Mouse (Mus musculus): Measurements from ENCODE around the gene Lbx1.

Lbx1 gene

DNA sequence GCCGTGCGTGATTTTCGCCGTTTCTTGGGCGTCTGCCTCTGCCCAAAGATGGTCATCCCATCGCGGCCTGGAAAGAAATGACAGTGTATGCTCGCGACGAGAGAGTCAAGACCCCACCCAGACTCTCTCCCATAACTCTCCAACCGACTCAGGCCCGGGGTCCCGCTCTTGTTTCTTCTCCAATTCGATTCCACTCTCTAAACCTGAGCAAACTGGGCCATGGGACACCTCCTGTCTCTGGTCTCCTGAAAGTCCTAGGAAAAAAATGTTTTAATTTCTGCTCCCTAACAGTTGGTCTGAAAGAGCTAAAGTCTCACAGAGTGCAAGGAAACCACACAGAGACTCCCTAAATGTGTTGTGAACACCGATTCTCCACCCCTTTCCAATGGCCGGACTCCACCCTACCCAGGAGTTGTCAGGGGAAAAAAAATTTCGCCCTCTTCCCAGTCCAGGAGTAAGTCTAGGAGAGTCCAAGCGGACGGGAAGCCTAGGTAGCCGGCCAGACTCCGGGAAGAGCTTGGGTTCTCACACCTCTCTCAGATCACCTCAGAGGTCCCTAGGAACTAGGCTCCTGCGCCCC lies 1.3 kb downstream of the Lbx1 start:
- no peak for DNase-seq (ENCODE audit: extremely low spot score, low read depth, low spot score)

DNA sequence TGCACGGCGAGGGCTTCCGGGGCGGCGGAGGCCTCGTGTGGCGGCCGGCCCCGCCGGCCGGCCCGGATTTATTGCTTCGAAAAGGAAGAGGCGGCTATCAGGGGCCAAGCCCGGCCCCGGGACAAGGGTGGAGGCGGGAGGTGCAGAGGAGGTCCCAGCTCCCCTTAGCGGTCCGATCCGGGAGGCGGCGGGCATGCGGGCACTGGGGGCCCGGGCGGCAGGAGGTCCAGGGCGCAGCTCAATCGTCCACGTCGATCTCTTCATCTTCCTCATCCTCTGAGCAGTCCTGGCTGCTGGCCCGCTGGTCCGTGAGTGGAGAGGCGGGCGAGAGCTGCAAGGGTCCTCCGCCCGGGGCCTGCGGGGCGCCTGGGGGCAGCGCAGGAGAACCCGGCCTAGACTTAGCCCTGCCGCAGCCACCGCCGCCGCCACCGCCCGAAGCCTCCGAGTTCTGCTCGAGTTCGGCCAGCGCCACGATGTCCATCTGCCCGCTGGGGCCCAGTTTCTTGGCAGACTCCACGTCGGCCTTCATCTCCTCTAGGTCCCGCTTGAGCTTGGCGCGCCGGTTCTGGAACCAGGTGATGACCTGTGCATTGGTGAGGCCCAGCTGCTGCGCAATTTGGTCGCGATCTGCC lies 2.0 kb downstream of the Lbx1 start:
- no peak for DNase-seq (ENCODE audit: extremely low spot score, low read depth, low spot score)

DNA sequence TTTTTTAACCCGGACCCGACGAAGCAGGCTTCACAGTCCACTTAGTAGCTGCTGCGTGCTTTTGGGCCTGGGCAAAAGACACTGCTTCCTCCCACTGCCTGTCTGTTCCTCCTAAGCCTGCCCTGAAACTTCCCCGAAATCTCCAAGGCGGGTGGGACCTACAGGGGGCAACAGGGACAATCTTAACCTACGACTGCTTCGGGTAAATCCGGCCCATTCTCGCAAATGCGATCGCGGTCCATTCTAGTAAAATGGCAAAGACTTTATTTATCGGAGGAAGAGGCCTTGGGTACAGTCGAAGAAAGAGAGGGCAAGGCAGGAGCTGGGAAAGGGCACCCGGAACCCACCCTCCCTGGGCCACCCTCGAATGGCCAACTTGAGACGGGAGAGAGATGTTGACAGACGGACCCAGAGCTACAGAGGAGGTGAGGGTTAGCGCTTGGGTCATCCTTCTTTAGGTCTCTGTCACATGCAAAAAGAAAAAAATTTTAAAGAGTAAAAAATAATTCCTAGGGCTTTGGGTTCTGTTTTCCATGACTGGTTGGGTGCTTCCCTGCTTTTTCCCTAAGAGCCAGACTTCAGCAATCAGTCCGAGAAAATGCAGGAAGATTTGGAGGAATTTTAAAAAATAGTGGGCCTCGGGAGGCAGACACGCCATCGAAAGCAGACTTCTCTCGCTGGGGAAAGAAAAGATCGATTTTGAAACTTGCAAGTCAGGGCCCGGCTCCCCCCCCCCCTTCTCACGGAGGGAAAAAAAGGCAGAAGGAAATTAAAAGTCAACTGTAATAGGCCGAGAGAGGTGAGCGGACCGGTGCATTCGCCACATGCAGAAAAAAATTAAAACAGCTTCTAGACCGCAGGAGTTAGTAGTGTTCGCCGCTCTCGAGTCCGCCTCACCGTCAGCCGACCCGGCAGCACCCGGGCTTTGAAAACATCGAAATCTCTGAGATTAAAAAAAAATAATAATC lies 2.9 kb downstream of the Lbx1 start:
- DNase-seq (ENCODE audit: extremely low spot score, low read depth, low spot score): no peak

DNA sequence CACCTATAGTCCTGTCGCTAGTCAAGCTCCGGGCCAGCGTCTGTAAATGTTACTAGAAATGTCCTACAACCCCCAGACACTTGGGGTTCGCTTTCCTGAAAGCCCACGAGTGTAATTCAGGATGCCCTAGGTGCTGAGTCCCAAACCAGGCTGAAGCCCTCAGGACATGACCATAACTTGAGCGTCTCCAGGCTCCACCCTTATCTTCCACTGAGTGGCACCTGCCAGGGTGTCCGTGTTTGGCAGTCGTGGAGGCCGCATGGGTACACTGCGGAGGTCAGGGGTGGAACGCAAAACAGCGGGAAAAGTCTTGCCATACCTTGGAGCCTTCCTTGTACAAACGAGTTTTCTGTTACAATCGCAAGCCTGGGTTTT lies 3.6 kb downstream of the Lbx1 start:
- no peak for DNase-seq (ENCODE audit: extremely low spot score, low read depth, low spot score)

DNA sequence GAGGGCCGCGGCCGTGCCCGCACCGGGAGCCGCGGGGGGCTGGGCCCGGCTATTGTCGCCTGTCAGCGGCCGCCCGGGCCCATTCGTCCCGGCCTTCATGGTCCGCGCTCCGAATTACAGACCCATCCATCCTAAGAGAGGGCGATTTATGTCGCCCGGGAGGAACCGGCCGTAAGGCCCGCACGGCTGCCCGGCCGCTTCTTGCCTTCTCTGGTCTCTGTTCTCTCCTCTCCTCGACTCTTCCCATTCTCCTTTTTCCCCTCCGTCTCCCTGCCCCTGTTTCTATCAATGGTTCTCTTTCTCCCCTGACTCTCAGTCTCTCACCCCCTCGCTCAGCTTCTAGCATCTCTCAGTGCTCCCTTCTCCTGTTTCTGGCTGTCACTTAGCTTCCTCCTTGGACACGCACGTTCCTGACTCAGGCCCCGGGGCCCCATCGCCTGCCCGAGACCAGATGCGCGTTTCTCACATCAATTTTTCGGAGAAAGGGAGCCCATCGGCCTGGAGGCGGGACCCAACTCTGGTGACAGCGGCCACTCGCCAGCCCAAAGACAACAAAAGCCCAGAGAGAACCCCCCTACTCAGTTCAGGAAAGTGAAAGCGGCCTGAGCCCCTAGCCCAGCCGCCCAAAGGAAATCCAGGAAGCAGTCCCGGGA lies 4.1 kb downstream of the Lbx1 start:
- no peak for DNase-seq (ENCODE audit: extremely low spot score, low read depth, low spot score)

DNA sequence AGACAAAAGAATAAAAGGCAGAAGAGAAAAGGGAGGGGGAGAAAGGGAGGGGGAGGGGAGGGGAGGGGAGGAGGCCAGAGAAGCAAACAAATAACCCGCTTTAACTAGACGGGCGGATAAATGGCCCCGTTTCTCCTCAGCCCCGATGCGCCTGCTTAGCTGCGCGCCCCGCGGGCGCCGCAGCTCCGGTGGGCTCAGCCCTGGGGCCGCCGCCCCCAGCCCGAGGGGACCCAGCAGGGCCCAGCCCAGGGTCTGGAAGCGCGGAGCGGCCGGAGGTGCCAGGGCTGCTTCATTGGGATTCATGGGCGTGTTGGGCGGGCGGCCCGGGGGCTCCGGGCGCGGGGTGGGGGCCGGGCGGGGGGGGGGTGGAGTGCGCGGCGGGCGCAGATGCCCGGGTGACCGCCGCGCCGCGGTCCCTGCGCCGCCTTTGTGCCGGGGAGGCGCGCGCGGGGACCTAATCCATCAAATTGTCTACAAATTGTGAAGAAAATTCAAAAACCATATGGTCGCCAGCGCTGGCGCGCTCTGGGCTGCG lies 4.7 kb downstream of the Lbx1 start:
- DNase-seq (ENCODE audit: extremely low spot score, low read depth, low spot score): no peak

DNA sequence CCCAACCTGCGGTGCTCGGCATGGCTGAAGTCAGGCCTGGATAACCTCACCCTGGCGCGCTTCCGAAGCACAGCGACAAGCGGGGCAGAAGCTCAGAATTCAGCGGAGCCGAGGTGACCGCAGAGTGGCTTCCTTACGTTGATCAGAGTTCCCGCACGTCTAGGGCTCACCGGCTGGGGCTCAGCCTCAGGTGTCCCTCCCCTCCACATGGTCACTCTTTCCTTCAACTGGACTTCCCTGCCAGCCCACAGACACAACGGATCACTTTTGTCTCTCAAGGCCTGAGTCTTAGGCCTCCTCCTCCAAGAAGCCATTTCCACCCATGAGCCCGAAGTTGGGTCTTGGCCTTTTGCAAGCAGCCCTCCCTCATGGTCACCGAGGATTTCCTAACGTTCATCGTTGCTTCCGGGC lies 5.4 kb downstream of the Lbx1 start:
- no peak for DNase-seq (ENCODE audit: extremely low spot score, low read depth, low spot score)

DNA sequence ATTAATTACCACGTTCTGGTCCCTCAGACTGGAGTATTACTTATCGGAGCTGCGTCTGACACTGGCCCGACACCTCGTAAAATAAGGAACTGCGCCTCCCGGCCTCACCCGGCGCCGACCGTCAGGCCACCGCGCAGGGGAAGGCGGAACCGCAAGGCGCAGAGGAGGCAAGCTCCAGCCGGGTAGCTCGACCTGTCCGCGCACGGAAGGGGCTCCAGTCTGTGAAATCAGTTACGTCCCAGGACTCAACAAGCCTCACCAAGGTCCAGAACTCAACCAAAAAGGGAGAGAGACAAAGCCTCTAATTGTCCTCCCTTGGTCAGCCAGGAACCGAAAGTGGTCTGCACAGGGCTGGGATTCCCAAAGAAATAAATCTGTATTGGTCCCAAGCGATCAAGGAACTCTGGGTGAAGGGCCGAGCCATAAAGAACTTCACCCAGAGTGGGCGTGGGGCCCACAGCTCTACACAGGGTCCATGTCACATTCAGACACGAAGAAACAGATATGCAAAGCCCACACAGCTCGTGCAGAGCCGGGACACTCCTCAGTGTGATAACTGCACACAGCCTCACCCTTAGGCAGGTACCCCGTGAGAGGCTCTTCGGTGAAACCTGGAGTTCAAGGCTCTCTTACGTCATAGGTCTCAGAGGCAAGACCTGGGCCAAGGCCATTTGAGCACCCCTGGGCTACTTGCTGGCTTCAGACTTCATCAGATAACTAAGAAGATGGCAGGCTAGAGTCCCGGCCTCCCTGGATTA lies 6.1 kb downstream of the Lbx1 start:
- no peak for DNase-seq (ENCODE audit: extremely low spot score, low read depth, low spot score)

DNA sequence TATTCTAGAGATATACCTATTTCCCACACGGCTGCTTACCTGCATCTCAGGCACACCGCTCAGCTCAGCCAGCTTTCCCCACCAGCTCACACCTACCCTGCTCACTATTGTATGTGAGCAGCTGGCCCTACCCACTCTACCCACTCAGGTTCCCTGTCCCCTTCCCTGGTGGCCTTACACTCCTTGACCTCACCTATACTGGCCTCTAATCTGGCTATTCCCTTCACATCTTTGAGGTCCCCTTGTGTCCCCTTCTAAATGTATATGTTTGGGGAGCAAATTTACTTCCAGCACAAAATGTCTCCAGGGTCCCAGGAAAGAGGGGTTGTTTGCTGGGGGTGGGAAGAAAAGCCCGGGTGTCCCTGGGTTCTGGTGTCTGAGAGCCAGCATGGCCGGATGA lies 6.8 kb downstream of the Lbx1 start:
- DNase-seq (ENCODE audit: extremely low spot score, low read depth, low spot score): no peak

DNA sequence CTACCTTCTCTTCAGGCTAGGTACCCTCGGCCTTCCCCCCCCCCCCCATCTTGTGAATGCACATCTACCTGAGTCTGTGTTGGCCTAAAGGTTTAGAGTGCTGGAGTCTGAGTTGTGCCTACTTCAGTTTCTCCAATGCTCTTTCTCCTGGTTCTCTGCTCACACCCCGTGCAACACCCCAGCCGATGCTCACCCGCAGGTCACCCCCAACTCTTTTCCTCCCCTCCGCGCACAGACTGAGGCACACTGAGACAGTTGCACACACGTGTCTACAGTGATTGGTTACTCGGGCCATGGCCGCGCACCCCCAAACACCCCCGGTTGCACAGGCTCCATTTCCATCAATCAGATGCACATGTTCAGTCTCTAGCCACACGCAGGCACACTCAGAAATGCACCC lies 7.5 kb downstream of the Lbx1 start:
- DNase-seq (ENCODE audit: extremely low spot score, low read depth, low spot score): no peak

DNA sequence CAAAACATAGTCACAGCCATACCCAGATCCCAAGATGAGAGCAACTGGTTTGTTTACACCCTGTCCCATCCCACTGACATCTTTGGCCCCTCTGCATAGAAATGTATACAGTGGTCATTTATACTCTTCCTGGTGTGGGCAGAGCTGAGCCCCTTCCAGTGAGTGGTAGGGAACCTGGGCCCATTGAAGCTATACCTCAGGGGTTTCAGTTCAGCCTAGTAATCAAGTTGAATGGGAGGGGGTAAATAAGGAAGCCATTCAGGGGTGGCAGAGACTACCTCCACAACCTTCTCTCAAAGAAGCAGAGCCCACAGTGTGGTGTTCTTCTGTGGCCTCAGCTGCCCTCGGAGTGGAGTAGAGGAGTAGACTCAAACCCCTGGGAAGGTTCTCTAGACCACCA lies 7.9 kb downstream of the Lbx1 start:
- no peak for DNase-seq (ENCODE audit: extremely low spot score, low read depth, low spot score)

DNA sequence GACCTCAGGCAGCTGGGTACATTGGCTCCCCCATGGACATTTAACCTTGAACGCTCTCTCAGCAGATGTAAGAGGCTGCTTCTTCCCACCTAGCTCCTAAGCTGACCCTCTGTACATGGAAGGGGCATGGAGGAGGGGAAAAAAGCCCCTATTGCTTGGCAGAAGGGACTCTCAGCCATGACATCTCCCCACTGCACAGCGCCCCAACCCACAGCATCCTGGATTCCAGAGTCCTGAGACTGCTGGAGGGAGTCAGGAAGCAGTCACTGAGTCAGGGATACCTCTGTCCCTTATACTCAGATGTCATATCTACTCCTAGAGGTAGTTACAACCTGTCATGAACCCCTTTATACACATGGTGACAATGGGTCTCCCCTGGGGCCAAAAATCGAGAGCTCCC lies 8.6 kb downstream of the Lbx1 start:
- DNase-seq (ENCODE audit: extremely low spot score, low read depth, low spot score): no peak

DNA sequence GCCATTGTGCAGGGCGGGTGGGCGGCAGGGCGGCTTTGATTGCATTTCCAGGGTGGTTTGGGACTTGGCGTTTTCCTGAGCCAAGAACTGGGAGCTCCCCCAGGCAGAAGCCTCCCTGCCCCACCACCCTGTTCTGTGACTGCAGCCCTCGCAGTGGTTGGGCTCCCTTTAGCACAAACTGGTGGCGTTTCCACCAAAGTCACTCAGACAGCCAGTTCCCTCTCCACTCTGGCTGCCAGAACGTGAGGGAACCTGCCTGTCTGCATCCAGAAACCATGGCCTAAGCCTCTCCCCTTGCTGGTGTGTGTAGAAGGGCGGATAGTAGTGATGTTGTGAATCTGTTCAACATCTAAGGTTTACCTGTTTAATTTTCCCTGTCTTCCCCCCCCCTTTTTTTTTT lies 9.4 kb downstream of the Lbx1 start:
- no peak for DNase-seq (ENCODE audit: extremely low spot score, low read depth, low spot score)

DNA sequence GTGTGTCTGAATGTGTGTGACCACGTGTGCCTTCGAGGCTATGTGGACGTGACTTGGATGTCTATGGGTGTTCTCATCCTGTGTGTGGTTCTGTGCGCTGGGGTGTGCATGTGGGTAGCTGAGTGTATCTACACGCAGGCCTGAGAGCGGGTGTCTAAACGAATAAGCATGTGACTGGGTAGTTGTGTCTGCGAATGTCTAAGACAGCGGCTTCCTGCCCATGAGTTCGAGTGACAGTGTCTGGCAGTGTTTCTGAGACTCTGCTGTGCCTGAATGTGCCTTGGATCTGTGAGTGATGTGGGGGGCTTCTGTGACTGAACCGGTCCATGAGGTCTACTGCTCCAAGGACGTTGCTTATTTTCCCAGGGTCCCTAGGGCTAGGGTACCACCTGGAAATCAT lies 10.5 kb downstream of the Lbx1 start:
- no peak for DNase-seq (ENCODE audit: extremely low spot score, low read depth, low spot score)

DNA sequence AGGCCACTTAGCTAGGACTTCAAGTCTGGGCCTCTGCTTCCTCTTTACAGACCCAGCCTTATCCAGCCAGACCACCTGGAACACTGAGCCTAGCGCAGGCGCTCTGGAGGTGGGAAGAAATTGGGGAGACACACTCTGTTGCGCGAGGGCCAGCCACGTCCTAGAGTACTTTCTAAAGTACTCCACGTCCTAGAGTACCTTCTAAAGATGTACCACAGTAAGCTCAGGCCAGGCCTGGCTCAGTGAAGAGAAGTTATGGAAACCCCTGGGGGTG lies 11.4 kb downstream of the Lbx1 start:
- DNase-seq (ENCODE audit: extremely low spot score, low read depth, low spot score): no peak

DNA sequence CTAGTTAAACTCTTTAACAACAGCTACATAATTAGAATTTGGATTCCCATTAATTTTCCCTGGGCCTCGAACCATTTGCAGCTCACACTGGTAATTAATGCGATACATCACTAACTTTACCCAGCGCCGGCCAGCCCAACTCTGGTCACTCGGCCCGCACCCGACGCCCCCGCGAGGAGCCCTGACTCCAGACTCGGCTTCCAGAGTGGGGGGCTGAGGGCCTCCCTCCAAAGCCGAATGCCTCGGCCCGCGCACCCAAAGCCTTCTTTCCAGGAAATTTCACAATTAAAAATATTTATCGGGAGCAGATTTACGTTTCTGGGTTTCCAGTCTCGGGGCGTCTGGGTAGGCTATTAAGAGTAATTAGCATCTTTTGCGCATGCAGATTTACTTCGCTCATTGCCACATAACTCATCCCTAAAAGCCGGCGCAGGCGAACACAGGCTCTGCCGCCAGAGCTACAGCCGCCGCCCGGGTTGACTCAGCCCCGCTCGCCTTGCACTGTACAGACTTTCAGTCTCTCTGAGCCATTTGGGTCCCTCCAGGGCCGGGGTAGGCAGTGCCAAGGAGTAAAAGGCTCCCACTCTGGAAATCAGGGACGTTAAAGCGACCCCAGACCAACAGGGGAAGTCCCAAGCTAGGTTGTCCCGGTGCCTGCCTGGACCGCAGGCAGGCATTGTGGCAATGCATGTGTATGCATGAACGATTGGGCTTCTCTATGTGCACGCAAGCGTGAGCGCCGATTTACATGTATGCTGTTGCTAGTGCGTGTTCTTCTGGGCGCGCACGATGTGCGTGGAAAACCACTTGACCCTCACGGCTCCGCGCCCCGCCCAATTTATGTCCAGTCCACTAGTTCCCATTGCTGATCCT lies 12.0 kb downstream of the Lbx1 start:
- no peak for DNase-seq (ENCODE audit: extremely low spot score, low read depth, low spot score)

DNA sequence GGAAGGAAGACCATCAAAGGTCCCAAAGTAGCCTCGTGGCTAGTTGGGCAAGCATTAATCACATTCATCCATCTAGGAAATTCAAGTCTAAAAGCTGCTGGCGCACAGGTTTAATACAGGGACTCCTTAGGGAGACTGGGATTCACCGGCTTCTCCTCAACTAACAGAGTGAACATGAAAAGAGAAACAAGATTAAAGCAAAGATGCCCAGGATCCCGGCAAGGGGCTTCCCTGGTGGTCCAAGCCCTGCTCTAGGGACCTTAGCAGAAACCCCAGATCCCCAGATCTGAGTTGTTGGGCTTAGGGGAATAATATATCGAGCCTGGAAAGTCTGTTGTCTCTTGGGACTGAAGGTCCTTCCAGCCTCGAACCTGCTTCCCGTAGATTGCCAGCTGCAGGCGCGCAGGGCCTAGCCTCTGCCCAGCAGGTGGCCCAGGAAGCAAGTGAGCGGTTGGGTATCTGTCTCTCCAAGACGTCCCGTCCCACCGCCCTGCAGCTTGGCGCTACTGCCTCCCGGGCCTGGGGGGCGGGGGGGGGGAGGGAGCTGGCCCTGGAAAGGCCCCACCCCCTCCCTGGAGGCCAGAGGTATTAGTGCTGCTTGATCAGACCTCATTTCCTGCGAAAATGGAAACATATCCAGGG lies 13.3 kb downstream of the Lbx1 start:
- no peak for DNase-seq (ENCODE audit: extremely low spot score, low read depth, low spot score)

DNA sequence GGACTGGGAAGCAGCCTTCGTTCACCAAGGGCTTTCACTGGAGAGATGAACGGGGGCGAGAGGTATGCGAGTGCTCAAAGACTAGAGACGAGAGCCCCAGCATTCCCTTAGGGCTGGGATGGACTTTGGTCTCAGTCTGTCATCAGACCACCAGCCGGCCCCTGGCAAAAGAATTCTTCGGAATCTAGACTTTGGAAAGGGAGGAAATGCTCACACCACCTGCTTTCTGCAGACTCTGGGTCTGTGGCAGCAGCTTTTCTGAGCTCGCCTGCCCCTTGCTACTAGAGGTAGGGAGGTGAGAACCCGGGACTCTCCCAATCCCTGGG lies 14.2 kb downstream of the Lbx1 start:
- no peak for DNase-seq (ENCODE audit: extremely low spot score, low read depth, low spot score)

DNA sequence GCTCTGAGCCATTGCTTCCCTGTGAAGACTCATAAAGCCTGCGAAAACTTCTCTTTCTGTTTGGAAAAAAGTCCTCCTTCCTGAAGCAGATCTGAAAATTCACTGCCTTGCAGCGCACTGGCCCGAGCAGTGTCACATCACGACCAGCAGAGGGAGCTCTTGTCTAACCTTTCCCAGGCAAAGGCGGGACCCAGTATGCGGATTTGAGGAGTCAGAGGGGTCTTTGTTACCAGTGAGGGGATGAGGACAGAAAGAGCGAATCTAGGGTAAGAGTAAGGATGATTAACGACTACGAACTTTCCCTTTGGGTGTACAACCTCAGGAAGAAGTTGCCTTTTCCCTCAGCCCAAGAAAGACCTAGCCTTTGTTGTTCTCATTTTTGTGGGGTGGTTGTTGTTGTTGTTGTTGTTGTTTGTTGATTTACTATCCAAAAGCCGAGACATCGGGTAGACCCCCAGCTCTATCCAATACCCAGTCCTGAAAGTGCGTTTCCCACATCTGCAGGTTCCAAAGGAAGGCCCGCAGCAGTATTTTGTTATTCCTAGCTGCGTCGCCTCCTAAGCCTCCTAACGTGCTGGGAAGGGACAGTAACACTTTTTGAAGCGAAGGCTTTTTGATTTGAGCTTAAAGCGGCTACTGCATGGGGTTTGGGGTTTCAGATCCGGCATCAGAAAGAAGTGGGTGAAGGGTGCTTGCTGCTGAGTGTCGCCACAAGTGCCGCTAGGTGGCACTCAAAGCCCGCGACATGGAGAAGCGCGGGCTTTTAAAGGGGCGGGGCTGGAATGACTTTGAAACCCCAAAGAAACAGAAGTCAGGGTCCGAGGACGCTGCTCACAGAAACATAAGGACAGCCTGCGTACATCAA lies 14.8 kb downstream of the Lbx1 start:
- peak; percentile 88 for DNase-seq (ENCODE audit: extremely low spot score, low read depth, low spot score)

All from hindlimb bud, embryonic 11.5 days (tissue).